Mouse (Mus musculus): ENCODE measurements around the gene Odaph. TPM values are rescaled to one million over a fixed set of nuclear protein-coding genes. Genes with fewer than 3 reads are reported as not detected.
"Not testable (repeated sequence)": the region's sequence is repeated elsewhere in the genome, so short reads cannot be mapped to it uniquely, and the experiment has no call there.

Odaph gene
- not detected in 2 replicates for polyA plus RNA-seq (2012; rRNA removed)

- Histone ChIP-seq H3K4me1 (ENCODE audit: control insufficient read depth, insufficient read depth, low read length) (no peaks in the 10 kb centered on the region), H3K27ac (ENCODE audit: insufficient read depth, low read length) (no peak within 1 kb of the TSS), H3K4me3 (ENCODE audit: insufficient read depth, low read length) (no peak within 1 kb of the TSS)
- TF ChIP-seq POLR2A (IDR thresholded peaks at IDR 0.05; ENCODE audit: extremely low read depth, insufficient read depth, low read length) (no peak), CTCF (IDR thresholded peaks at IDR 0.05; ENCODE audit: extremely low read depth, insufficient read depth, low read length) (no peak)
Observed at GRCm38 (mm10) chr5:91987236-91987635, at the start of gene Odaph. TSS of gene Odaph (plus strand) at chr5:91987475.

- H3K4me3 ChIP-seq (ENCODE audit: insufficient read depth, low read length); H3K27ac ChIP-seq (ENCODE audit: insufficient read depth, low read length): not testable (repeated sequence)
Observed at GRCm38 (mm10) chr5:91945609-91946008, 41.7 kb upstream of the Odaph start.

GRCm38 (mm10) chr5:91947008-91947407 is 40.3 kb upstream of the Odaph start:
- H3K27ac ChIP-seq (ENCODE audit: insufficient read depth, low read length): no peak overlapping the region
- H3K4me3 ChIP-seq (ENCODE audit: insufficient read depth, low read length): no peak overlapping the region
- TF ChIP-seq POLR2A (IDR thresholded peaks at IDR 0.05; ENCODE audit: extremely low read depth, insufficient read depth, low read length): no peak
- TF ChIP-seq CTCF (IDR thresholded peaks at IDR 0.05; ENCODE audit: extremely low read depth, insufficient read depth, low read length): no peak
- no peaks in the 10 kb centered on the region for H3K4me1 ChIP-seq (ENCODE audit: control insufficient read depth, insufficient read depth, low read length)

More at GRCm38 (mm10) chr5:91945609-91946008, 41.7 kb upstream of the Odaph start:
- H3K4me1 ChIP-seq (ENCODE audit: control insufficient read depth, insufficient read depth, low read length): not testable (repeated sequence)

GRCm38 (mm10) chr5:91949441-91949840 is 37.8 kb upstream of the Odaph start:
- no peak for TF ChIP-seq CTCF (IDR thresholded peaks at IDR 0.05; ENCODE audit: extremely low read depth, insufficient read depth, low read length)
- TF ChIP-seq POLR2A (IDR thresholded peaks at IDR 0.05; ENCODE audit: extremely low read depth, insufficient read depth, low read length): no peak
- Histone ChIP-seq H3K4me3 (ENCODE audit: insufficient read depth, low read length) (no peak overlapping the region), H3K27ac (ENCODE audit: insufficient read depth, low read length) (no peak overlapping the region), H3K4me1 (ENCODE audit: control insufficient read depth, insufficient read depth, low read length) (no peaks in the 10 kb centered on the region)

GRCm38 (mm10) chr5:91951404-91951803 is 35.9 kb upstream of the Odaph start:
- no peak overlapping the region for H3K27ac ChIP-seq (ENCODE audit: insufficient read depth, low read length)
- H3K4me3 ChIP-seq (ENCODE audit: insufficient read depth, low read length): no peak overlapping the region
- TF ChIP-seq POLR2A (IDR thresholded peaks at IDR 0.05; ENCODE audit: extremely low read depth, insufficient read depth, low read length): no peak
- no peak for TF ChIP-seq CTCF (IDR thresholded peaks at IDR 0.05; ENCODE audit: extremely low read depth, insufficient read depth, low read length)
- H3K4me1 ChIP-seq (ENCODE audit: control insufficient read depth, insufficient read depth, low read length): no peaks in the 10 kb centered on the region

- Histone ChIP-seq H3K4me1 (ENCODE audit: control insufficient read depth, insufficient read depth, low read length) (peaks cover 3% of the 10 kb centered on the region; the same call in 1 of the 2 replicates), H3K27ac (ENCODE audit: insufficient read depth, low read length) (no peak overlapping the region), H3K4me3 (ENCODE audit: insufficient read depth, low read length) (no peak overlapping the region)
- TF ChIP-seq POLR2A (IDR thresholded peaks at IDR 0.05; ENCODE audit: extremely low read depth, insufficient read depth, low read length): no peak
- TF ChIP-seq CTCF (IDR thresholded peaks at IDR 0.05; ENCODE audit: extremely low read depth, insufficient read depth, low read length): no peak
Observed at GRCm38 (mm10) chr5:91956991-91957760, 30.1 kb upstream of the Odaph start.

- H3K4me1 ChIP-seq (ENCODE audit: control insufficient read depth, insufficient read depth, low read length): peaks cover 3% of the 10 kb centered on the region; the same call in 1 of the 2 replicates
- no peak overlapping the region for H3K27ac ChIP-seq (ENCODE audit: insufficient read depth, low read length)
- H3K4me3 ChIP-seq (ENCODE audit: insufficient read depth, low read length): no peak overlapping the region
- TF ChIP-seq POLR2A (IDR thresholded peaks at IDR 0.05; ENCODE audit: extremely low read depth, insufficient read depth, low read length) (no peak), CTCF (IDR thresholded peaks at IDR 0.05; ENCODE audit: extremely low read depth, insufficient read depth, low read length) (no peak)
Observed at GRCm38 (mm10) chr5:91959096-91959495, 28.2 kb upstream of the Odaph start.

GRCm38 (mm10) chr5:91959986-91960385 is 27.3 kb upstream of the Odaph start:
- Histone ChIP-seq H3K4me1 (ENCODE audit: control insufficient read depth, insufficient read depth, low read length) (peaks cover 3% of the 10 kb centered on the region; the same call in 1 of the 2 replicates), H3K4me3 (ENCODE audit: insufficient read depth, low read length) (no peak overlapping the region; the same call in 1 of the 2 replicates), H3K27ac (ENCODE audit: insufficient read depth, low read length) (no peak overlapping the region)
- TF ChIP-seq POLR2A (IDR thresholded peaks at IDR 0.05; ENCODE audit: extremely low read depth, insufficient read depth, low read length) (no peak), CTCF (IDR thresholded peaks at IDR 0.05; ENCODE audit: extremely low read depth, insufficient read depth, low read length) (no peak)

- Histone ChIP-seq H3K4me1 (ENCODE audit: control insufficient read depth, insufficient read depth, low read length) (peaks cover 3% of the 10 kb centered on the region; the same call in 1 of the 2 replicates), H3K4me3 (ENCODE audit: insufficient read depth, low read length) (peak overlapping the region; percentile 28), H3K27ac (ENCODE audit: insufficient read depth, low read length) (no peak overlapping the region)
- TF ChIP-seq CTCF (IDR thresholded peaks at IDR 0.05; ENCODE audit: extremely low read depth, insufficient read depth, low read length) (no peak), POLR2A (IDR thresholded peaks at IDR 0.05; ENCODE audit: extremely low read depth, insufficient read depth, low read length) (no peak)
Observed at GRCm38 (mm10) chr5:91960606-91961254, 26.5 kb upstream of the Odaph start.

- Histone ChIP-seq H3K4me3 (ENCODE audit: insufficient read depth, low read length) (peak overlapping the region; percentile 31), H3K4me1 (ENCODE audit: control insufficient read depth, insufficient read depth, low read length) (peaks cover 3% of the 10 kb centered on the region; the same call in 1 of the 2 replicates), H3K27ac (ENCODE audit: insufficient read depth, low read length) (peak overlapping the region; percentile 35; the same call in 1 of the 2 replicates)
- TF ChIP-seq POLR2A (IDR thresholded peaks at IDR 0.05; ENCODE audit: extremely low read depth, insufficient read depth, low read length): no peak
- no peak for TF ChIP-seq CTCF (IDR thresholded peaks at IDR 0.05; ENCODE audit: extremely low read depth, insufficient read depth, low read length)
Observed at GRCm38 (mm10) chr5:91961370-91961769, 25.9 kb upstream of the Odaph start.
